Comparison of ENCODE assay signal across 11 mouse cellular contexts in the genomic region with DNA sequence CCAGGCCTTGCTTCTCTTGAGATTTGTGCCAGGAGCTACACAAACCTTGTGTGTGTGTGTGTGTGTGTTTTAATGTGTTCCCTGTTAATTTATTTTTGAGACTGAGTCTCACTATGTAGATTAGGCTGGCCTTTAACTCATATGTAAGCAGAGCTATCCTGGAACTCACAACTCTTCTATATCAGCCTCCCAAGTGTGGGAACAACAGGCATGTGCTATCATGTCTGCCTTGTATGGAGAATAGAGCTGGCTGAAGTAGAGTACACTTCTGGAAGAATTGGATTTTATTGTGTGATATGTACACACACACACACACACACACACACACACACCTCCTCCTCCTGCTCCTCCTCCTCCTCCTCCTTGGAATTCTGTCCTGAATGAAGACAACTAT. TPM values are rescaled to one million over a fixed set of nuclear protein-coding genes. Genes with fewer than 3 reads are reported as not detected.
A peak's percentile ranks its signal among the peaks of the same experiment; 100 is the strongest.
DNase-seq lines count a peak whose midpoint lies in the region; ATAC-seq and TF ChIP-seq lines count a peak whose summit lies in the region.
"Had no signal": no experiment of that assay in that cellular context is flagged by ENCODE, and none has a peak within 500 bp of the region (broad histone marks: within the 10 kb centered on the region; RNA-seq: fewer than 3 reads in every experiment).

No protein-coding gene starts in this region.

- no peak overlapping the region for H3K4me3 ChIP-seq in heart, embryonic 10.5 days
- no peak overlapping the region for H3K4me3 ChIP-seq in left cerebral cortex, adult 2 months
- H3K4me3 ChIP-seq in forebrain, embryonic 14.5 days (ENCODE audit: low read depth, low read length), result no peak overlapping the region
- H3K4me3 ChIP-seq in midbrain, embryonic 13.5 days (replicated peaks), result no peak overlapping the region

- peaks cover 36% of the 10 kb centered on the region for H3K4me1 ChIP-seq in heart, embryonic 10.5 days
- H3K4me1 ChIP-seq in forebrain, embryonic 14.5 days (ENCODE audit: control insufficient read depth, insufficient read depth, low read length), result peaks cover 3% of the 10 kb centered on the region; the same call in 1 of the 2 replicates
- H3K4me1 ChIP-seq in midbrain, embryonic 13.5 days (replicated peaks), result peaks cover 12% of the 10 kb centered on the region

- DNase-seq in heart, embryonic 10.5 days (ENCODE audit: low spot score), result no peak
- no peak for DNase-seq in heart, postnatal 36 days
- no peak for DNase-seq in left cerebral cortex, adult 2 months (ENCODE audit: extremely low spot score in 1 of 2, low spot score in 2 of 2)
- no peak for DNase-seq in left cerebral cortex, postnatal 25 days (ENCODE audit: low spot score in 2 of 2)
- no peak for DNase-seq in forebrain, embryonic 14.5 days (ENCODE audit: low spot score)
- DNase-seq in spleen, postnatal 14 days (ENCODE audit: low spot score in 2 of 2), result no peak
- DNase-seq in ovary, postnatal 36 days (ENCODE audit: low spot score), result no peak
- DNase-seq: gastrocnemius, postnatal 10 days; lung, adult 2 months had no signal

- H3K9ac ChIP-seq in forebrain, embryonic 14.5 days (ENCODE audit: low read length), result no peak overlapping the region
- H3K9ac ChIP-seq in midbrain, embryonic 13.5 days (replicated peaks), result no peak overlapping the region

- intact Hi-C loops in heart, postnatal 36 days (cut with DNase I), result loop anchor here (5.0 kb wide), 1 partner anchor 36 kb away; no protein-coding TSS in a partner anchor
- intact Hi-C loops in left cerebral cortex, adult 2 months (cut with DNase I), result no loop called here
- intact Hi-C loops in left cerebral cortex, postnatal 25 days (cut with DNase I), result no loop called here

- H3K27ac ChIP-seq in heart, embryonic 10.5 days, result peak overlapping the region; percentile 64
- H3K27ac ChIP-seq in left cerebral cortex, adult 2 months, result peak overlapping the region; percentile 91
- H3K27ac ChIP-seq in forebrain, embryonic 14.5 days (ENCODE audit: low read depth, low read length), result peak overlapping the region; percentile 57; the same call in 1 of the 2 replicates
- peak overlapping the region; percentile 56 for H3K27ac ChIP-seq in midbrain, embryonic 13.5 days

- no peaks in the 10 kb centered on the region for H3K9me3 ChIP-seq in heart, embryonic 10.5 days
- H3K9me3 ChIP-seq in forebrain, embryonic 14.5 days (replicated peaks; ENCODE audit: control insufficient read depth, low read length), result no peaks in the 10 kb centered on the region
- no peaks in the 10 kb centered on the region for H3K9me3 ChIP-seq in midbrain, embryonic 13.5 days

- H3K36me3 ChIP-seq in heart, embryonic 10.5 days, result no peaks in the 10 kb centered on the region
- no peaks in the 10 kb centered on the region for H3K36me3 ChIP-seq in forebrain, embryonic 14.5 days (ENCODE audit: control insufficient read depth, insufficient read depth, low read length)
- H3K36me3 ChIP-seq in midbrain, embryonic 13.5 days, result no peaks in the 10 kb centered on the region

- no peaks in the 10 kb centered on the region for H3K27me3 ChIP-seq in heart, embryonic 10.5 days (ENCODE audit: insufficient read depth, poor library complexity, severe bottlenecking)
- no peaks in the 10 kb centered on the region for H3K27me3 ChIP-seq in forebrain, embryonic 14.5 days (replicated peaks; ENCODE audit: control insufficient read depth, insufficient read depth, low read length)
- no peaks in the 10 kb centered on the region for H3K27me3 ChIP-seq in midbrain, embryonic 13.5 days
- H3K27me3 ChIP-seq: Patski had no signal

- 0 out of 2 replicates have a peak, but pooled peaks have one; percentile 15 for ATAC-seq in forebrain, embryonic 14.5 days
- ATAC-seq in midbrain, embryonic 13.5 days, result 0 out of 2 replicates have a peak, but pooled peaks have one; percentile 14
- ATAC-seq: Patski had no signal

- no peak for TF ChIP-seq CTCF in left cerebral cortex, adult 2 months (IDR thresholded peaks at IDR 0.05)

- no peak overlapping the region for H3K4me2 ChIP-seq in forebrain, embryonic 14.5 days (ENCODE audit: low read length)
- H3K4me2 ChIP-seq in midbrain, embryonic 13.5 days (replicated peaks), result no peak overlapping the region

RNA-seq across cellular contexts. Expression of gene Sept7, which starts 39.1 kb away (rescaled TPM):
- polyA plus RNA-seq in heart, embryonic 10.5 days (2016; fragmentation: Nextera tagmentation; extraction: Ambion mirVana), result 258 and 291 TPM in 2 replicates
- 100 to 1,000 TPM; 112 to 113 TPM for total RNA-seq in heart, postnatal 36 days (2021)
- total RNA-seq in left cerebral cortex, adult 2 months (2021), result 100 to 1,000 TPM; 349 to 384 TPM
- 100 to 1,000 TPM; 372 to 405 TPM for total RNA-seq in left cerebral cortex, postnatal 25 days (2021)
- polyA plus RNA-seq in forebrain, embryonic 14.5 days (2014; fragmentation: Nextera tagmentation; extraction: Ambion mirVana), result 270 and 293 TPM in 2 replicates
- polyA plus RNA-seq in midbrain, embryonic 13.5 days (2015; fragmentation: Nextera tagmentation; extraction: Ambion mirVana), result 256 and 277 TPM in 2 replicates
